Mouse (Mus musculus): ENCODE measurements around the gene Gm20517.

GRCm38 (mm10) chr17:47602289-47602688 lies 9.1 kb upstream of the Gm20517 start:
- TF ChIP-seq CTCF (conservative IDR thresholded peaks at IDR 0.05; ENCODE audit: insufficient read depth, insufficient read length, low read depth, low read length) (no peak), POLR2A (IDR thresholded peaks at IDR 0.05; ENCODE audit: low read depth, low read length) (no peak)
